Mouse (Mus musculus) stomach, embryonic 16.5 days (tissue): ENCODE measurements around the gene Cyp2j7. TPM values are rescaled to one million over a fixed set of nuclear protein-coding genes. Genes with fewer than 3 reads are reported as not detected.
"Not testable (repeated sequence)": the region's sequence is repeated elsewhere in the genome, so short reads cannot be mapped to it uniquely, and the experiment has no call there.

Source experiments
- ATAC-seq: fragments of 200-750 bp; cut with Nextera tagmentation; 2 replicates; pipeline ENCODE4 v1.8.0; 2017; ENCODE audit warnings: moderate number of reproducible peaks, moderate TSS enrichment; ENCODE audit not compliant: insufficient read depth, low FRiP score
- H3K27ac ChIP-seq: fragments of 300-500 bp; sonication (generic); 2 replicates; pipeline ENCODE4 v1.5.1; 2014; ENCODE audit warnings: low read length
- H3K27me3 ChIP-seq: fragments of 300-500 bp; sonication (generic); 2 replicates; pipeline ENCODE4 v1.6.1; 2014; ENCODE audit warnings: low read length, control low read depth, mixed read lengths; ENCODE audit not compliant: control insufficient read depth, insufficient read depth
- H3K36me3 ChIP-seq: fragments of 300-500 bp; sonication (generic); 2 replicates; pipeline ENCODE4 v1.6.1; 2014; ENCODE audit warnings: low read length; ENCODE audit not compliant: control insufficient read depth, insufficient read depth
- H3K4me1 ChIP-seq: fragments of 300-500 bp; sonication (generic); 2 replicates; pipeline ENCODE4 v1.6.1; 2014; ENCODE audit warnings: low read length, control low read depth, mixed read lengths; ENCODE audit not compliant: control insufficient read depth, insufficient read depth
- H3K4me2 ChIP-seq: fragments of 300-500 bp; sonication (generic); 2 replicates; pipeline ENCODE4 v1.6.1; 2014; ENCODE audit warnings: low read depth, low read length, mixed read lengths
- H3K4me3 ChIP-seq: fragments of 300-500 bp; sonication (generic); replicated peaks from 2 replicates; pipeline ENCODE4 v1.5.1; 2014; ENCODE audit warnings: mild to moderate bottlenecking, low read length
- H3K9ac ChIP-seq: fragments of 300-500 bp; sonication (generic); 2 replicates; pipeline ENCODE4 v1.6.1; 2014; ENCODE audit warnings: low read length
- H3K9me3 ChIP-seq: fragments of 300-500 bp; sonication (generic); replicated peaks from 2 replicates; pipeline ENCODE4 v1.6.1; 2016; ENCODE audit warnings: low read length, control low read depth; ENCODE audit not compliant: control insufficient read depth
- WGBS: fragments of 180-500 bp; shearing (Covaris S2); extraction: QIAGEN DNeasy Blood & Tissue Kit; methylation state at CpG from one replicate; pipeline ENCODE4 v1.1.7; 2014; 5-methylcytosine and 5-hydroxymethylcytosine counted together
- polyA plus RNA-seq: library from polyadenylated mRNA; unstranded; fragments of >200 nt; fragmentation: Nextera tagmentation; extraction: Ambion mirVana; gene quantifications from 2 replicates; pipeline ENCODE4 v1.2.1, GENCODE M21; 2015

Gene Cyp2j7
- polyA plus RNA-seq, result not detected in 2 replicates

DNA sequence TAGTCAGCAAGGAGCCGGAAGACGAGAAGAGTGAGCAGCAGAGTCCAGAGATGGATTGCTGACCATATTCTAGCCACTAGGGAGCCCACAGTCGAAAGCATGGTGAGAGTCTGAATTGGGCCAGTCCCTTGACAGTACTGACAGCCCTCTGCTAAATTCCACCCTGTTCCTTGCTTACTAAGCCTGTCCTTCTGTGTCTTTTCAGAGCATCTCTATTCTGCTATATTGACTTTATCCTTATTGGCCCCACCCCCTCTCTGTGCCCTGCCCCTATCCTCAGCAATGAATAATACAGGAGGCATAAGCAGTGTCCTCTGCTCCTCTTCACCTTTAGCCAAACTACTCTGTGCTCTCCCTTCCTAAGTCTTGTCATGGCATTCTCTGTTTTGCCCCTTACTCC lies at the start of gene Cyp2j7:
Gene Cyp2j7, minus strand, starts transcription at position 101 of the 400 bp plus-strand sequence.
- Histone ChIP-seq H3K36me3 (no peaks in the 10 kb centered on the region), H3K27ac (no peak within 1 kb of the TSS), H3K9me3 (no peaks in the 10 kb centered on the region), H3K27me3 (no peaks in the 10 kb centered on the region), H3K9ac (no peak within 1 kb of the TSS), H3K4me2 (no peak within 1 kb of the TSS), H3K4me1 (no peaks in the 10 kb centered on the region), H3K4me3 (no peak within 1 kb of the TSS)
- WGBS, result 80% methylated on average over 3 of the region's 3 CpGs
- no peak for ATAC-seq

DNA sequence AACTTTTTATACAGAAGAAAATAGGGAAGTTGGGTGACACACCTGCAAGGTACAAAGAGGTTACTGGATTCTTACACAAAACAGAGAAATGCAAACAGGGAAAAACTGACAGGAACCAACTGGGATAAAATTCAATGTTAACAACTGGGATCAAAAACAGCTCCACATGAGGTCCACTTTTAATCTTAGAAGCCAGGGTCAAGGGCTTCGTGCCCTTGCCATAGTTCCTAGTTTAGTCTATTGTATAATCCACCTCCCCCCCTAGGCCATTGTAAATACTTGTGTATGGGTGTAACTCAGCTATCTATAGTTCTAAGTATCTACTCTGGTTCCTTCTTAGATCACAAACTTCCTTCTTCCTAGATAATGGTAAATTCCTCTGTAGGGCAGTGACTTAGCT lies 40.4 kb upstream of the Cyp2j7 start:
- ATAC-seq, H3K36me3 ChIP-seq, H3K4me2 ChIP-seq, H3K4me3 ChIP-seq, H3K9ac ChIP-seq, H3K4me1 ChIP-seq, H3K9me3 ChIP-seq, H3K27me3 ChIP-seq, H3K27ac ChIP-seq: not testable (repeated sequence)
- 58% methylated on average over 1 of the region's 1 CpGs for WGBS

DNA sequence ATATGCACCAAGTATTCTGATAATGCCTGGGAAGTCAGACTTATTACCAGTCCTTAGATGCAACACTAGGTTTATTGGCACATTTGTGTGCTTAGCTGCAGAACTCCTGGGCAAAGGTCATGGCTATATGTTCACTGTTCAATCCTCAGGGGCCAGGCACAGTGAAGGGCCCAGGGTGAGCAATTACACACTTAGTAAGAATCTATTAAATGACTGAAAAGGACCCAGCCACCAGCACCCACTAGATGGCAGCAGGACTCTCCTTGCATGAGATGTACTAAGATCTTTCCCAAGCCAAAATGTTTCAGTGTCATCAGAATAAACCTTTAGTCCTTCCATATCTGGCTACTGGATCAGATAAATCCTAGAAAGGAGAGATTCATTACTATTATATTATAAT lies 37.4 kb upstream of the Cyp2j7 start:
- Histone ChIP-seq H3K27me3 (no peaks in the 10 kb centered on the region), H3K4me1 (no peaks in the 10 kb centered on the region), H3K9me3 (no peaks in the 10 kb centered on the region), H3K4me2 (no peak overlapping the region), H3K4me3 (no peak overlapping the region), H3K9ac (no peak overlapping the region), H3K27ac (no peak overlapping the region), H3K36me3 (no peaks in the 10 kb centered on the region)
- ATAC-seq, result peak; percentile 68; the same call in 1 of the 2 replicates

DNA sequence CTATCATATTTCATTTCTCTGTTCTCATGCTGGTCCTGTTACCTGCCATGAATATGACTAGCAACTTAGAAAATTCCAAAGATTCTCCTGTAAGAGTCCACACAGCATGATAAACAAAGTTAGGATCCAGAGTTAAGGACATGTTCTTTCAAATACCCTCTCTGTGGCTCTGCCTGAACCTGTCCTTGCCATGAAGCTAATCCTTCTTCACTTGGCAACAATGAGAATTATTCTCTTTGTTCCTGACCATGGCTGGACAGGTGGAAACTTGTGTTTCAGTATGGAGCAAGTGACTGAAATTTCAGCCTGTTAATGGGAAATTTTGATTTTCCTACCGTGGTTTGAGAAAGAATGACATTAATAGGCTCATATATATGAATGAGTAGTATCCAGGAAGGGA lies 39.8 kb downstream of the Cyp2j7 start:
- WGBS, result 67% methylated on average over 1 of the region's 1 CpGs
- H3K36me3 ChIP-seq, result no peaks in the 10 kb centered on the region
- no peaks in the 10 kb centered on the region for H3K9me3 ChIP-seq
- H3K4me3 ChIP-seq, result no peak overlapping the region
- H3K27ac ChIP-seq, result no peak overlapping the region
- no peak for ATAC-seq
- no peaks in the 10 kb centered on the region for H3K27me3 ChIP-seq
- no peak overlapping the region for H3K4me2 ChIP-seq
- H3K4me1 ChIP-seq, result no peaks in the 10 kb centered on the region
- H3K9ac ChIP-seq, result no peak overlapping the region

DNA sequence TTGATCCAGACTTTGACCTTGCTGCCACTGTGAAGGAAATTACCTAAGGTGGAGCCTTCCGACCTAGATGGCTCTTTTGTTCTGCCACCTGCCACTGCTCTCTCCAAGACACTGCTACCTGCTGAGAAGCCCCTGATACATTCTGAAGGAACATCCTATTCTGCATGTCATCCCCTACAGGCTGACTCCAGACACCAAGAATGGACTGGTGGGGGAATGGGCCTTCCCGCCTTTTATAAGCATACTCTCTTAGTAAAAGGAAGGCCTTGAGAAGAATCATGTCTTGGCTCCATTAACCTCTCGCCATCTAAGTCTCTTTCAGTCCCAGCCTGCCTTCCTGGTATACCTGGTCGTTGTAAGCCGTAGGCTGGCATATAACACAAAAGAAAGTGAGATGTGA lies 47.1 kb downstream of the Cyp2j7 start:
- not testable (repeated sequence) for H3K9me3 ChIP-seq, H3K36me3 ChIP-seq, H3K4me3 ChIP-seq, H3K4me1 ChIP-seq, ATAC-seq, H3K27me3 ChIP-seq, H3K9ac ChIP-seq, H3K27ac ChIP-seq, H3K4me2 ChIP-seq
- 87% methylated on average over 5 of the region's 5 CpGs for WGBS

DNA sequence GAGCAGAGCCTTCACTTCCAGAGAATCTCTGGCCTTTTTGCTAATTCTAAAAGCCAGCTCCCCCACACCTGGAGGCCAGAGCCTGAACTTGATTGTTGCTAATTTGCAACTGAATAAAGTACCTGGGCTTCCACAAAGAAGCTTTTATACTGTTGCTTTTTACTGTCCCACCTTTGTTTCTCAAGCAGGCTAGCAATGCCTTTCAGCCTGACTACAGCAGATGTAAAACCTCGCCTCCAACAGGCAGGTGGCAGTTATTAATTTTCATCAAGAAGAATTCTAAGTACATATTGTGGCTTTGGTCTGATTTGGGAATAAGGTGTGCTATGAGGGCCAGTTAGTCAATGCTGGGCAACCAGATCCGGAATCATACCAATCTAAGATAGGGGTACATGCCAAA lies 47.8 kb downstream of the Cyp2j7 start:
- not testable (repeated sequence) for H3K27ac ChIP-seq, H3K4me2 ChIP-seq, H3K36me3 ChIP-seq, H3K27me3 ChIP-seq, H3K4me3 ChIP-seq, H3K9me3 ChIP-seq, ATAC-seq, H3K9ac ChIP-seq, H3K4me1 ChIP-seq
- whole genome bisulfite sequencing, result 80% methylated on average over 2 of the region's 2 CpGs

DNA sequence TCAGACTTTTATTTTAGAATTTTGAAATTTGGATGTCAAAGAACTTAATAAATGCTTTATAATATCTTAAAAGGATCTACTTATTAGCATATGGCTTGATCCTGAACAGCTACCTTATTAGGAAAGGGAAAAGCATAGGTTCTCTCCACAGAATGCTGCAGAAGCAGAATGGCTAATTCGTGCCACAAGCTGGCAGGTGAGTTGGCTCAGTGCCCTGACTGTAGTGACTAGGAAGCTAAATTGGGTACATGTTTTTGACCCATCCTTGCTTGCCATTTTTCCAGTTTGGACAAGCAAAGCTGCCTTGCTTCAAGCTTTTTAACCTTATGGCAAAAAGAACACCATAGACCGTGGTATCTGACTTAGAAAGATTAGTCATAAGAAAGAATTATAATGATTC lies 48.3 kb downstream of the Cyp2j7 start:
- H3K4me1 ChIP-seq, H3K4me3 ChIP-seq, H3K9ac ChIP-seq, ATAC-seq, H3K9me3 ChIP-seq, H3K36me3 ChIP-seq, H3K27me3 ChIP-seq, H3K4me2 ChIP-seq, H3K27ac ChIP-seq: not testable (repeated sequence)
- 90% methylated on average over 2 of the region's 2 CpGs for WGBS

DNA sequence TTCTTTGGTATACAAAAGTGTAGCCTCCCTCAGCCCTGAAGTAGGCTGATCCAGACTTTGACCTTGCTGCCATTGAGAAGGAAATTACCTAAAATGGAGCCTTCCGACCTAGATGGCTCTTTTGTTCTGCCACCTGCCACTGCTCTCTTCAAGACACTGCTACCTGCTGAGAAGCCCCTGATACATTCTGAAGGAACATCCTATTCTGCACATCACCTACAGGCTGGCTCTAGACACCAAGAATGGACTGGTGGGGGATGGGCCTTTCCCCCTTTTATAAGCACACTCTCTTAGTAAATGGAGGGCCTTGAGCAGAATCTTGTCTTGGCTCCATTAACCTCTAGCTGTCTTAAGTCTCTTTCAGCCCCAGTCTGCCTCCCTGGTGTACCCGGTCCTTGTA lies 51.7 kb downstream of the Cyp2j7 start:
- not testable (repeated sequence) for H3K36me3 ChIP-seq, H3K9ac ChIP-seq, H3K4me1 ChIP-seq, H3K4me3 ChIP-seq, H3K27me3 ChIP-seq, H3K4me2 ChIP-seq, H3K9me3 ChIP-seq, ATAC-seq, H3K27ac ChIP-seq
- WGBS, result 89% methylated on average over 2 of the region's 2 CpGs

DNA sequence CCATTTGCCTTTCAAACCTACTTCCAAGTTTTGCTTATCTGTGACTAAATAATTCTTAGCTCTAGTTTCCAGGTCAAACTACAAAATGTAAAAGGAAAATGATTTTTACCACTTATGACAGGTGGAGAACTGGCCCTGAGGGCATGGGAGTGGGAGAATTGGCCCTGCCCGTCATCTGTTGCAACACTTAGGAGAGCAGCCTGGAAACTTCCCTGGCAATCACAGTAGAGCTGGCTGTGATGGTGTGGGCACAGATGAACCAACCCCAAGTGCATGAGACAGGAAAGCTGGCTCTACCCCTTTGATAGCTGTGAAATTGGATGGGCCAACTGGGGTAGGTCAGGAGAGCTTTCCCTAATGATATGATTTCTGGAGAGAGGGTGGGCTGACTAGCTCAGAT lies 73.6 kb downstream of the Cyp2j7 start:
- WGBS, result 90% methylated on average over 1 of the region's 1 CpGs
- no peak for ATAC-seq
- Histone ChIP-seq H3K36me3 (no peaks in the 10 kb centered on the region), H3K4me2 (no peak overlapping the region), H3K4me1 (no peaks in the 10 kb centered on the region), H3K4me3 (no peak overlapping the region), H3K9me3 (no peaks in the 10 kb centered on the region), H3K27me3 (no peaks in the 10 kb centered on the region), H3K27ac (no peak overlapping the region), H3K9ac (no peak overlapping the region)

DNA sequence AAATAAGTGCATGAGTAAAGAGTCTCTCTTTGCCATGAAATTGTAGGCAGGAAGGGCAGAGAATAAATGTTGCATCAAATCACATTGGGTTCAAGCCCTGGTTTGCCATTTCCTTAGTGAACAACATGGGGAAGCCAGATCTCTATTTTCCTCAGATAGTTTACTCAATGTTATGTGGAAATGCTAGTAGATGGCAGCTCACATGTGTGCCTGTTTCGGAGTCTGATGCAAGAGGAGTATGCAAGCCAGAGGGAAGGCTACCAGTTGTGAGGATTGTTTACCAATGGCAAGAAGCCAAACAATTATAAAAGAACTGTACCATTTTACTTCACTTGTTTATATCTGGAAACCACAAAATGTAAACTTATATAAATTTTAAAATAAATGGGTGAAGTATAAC lies 74.9 kb downstream of the Cyp2j7 start:
- 60% methylated on average over 1 of the region's 1 CpGs for WGBS

More for the DNA sequence above, 74.9 kb downstream of the Cyp2j7 start:
- no peak for ATAC-seq
- Histone ChIP-seq H3K27ac (no peak overlapping the region), H3K4me3 (no peak overlapping the region), H3K9ac (no peak overlapping the region), H3K4me2 (no peak overlapping the region), H3K27me3 (no peaks in the 10 kb centered on the region), H3K4me1 (no peaks in the 10 kb centered on the region), H3K9me3 (no peaks in the 10 kb centered on the region), H3K36me3 (no peaks in the 10 kb centered on the region)
